Mouse (Mus musculus) kidney, postnatal 25 days (tissue): Measurements from ENCODE around the gene Acoxl.

Experiments
- DNase-seq, 2 experiments: peaks; one replicate each; pipeline ENCODE4 v3.0.0; 2021; ENCODE audit warnings: mixed read lengths in 2 of 2

Gene Acoxl

DNA sequence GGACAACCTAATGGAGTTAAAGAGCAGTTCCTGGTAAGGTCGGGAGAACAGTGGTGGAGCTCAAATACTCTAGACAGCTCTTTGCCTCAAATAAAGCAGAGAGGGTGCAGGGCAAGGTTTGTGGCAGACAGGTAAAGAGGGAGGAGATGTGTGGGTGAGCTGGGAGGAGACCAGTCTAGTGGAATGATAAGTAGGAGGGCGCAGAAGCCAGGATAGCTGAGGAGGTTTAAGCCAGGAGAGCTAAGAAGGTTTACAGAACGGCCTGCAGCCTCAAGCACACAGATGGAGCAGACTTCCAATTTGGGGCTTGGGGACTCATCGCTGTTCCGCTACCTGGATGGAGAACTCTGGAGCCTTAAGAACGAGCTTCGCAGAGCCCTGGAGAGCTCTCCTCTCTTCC is at the start of gene Acoxl:
Gene Acoxl (plus strand): TSS at position 301 of the 400 bp plus-strand sequence.
- no peak for DNase-seq

- DNase-seq: no peak
Measured at GRCm38 (mm10) chr2:127789138-127789537, 49.5 kb upstream of the Acoxl start.

DNA sequence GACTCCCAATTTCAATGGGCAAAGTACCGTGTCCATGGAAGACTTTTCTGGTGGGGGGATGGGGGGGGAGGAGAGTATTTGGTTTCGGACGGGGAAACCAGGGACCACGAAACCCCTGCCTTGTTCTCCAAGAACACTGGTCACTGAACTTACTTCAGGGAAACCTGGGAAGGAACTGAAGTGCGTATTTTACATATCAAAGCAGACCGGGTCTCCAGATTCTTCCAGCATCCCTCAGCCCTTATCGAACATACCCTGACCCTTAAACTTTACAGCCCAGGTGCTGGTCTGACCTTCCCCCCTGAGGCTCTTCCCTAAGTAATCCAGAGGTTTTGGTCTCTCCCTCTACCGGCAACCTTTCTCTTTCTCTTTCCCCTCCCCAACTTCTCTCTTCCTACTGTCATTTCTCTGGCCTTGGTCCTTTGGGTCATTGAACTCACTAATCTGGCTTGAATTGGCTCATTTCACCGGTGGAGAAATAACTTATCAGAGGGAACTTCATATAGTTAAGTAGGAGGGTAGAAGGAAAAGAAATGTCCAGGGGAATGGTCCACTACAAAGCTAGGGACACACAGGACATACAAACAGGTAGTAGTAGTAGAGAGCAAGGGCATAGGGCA is 48.9 kb upstream of the Acoxl start:
- no peak for DNase-seq

GRCm38 (mm10) chr2:127791919-127792603 is 46.6 kb upstream of the Acoxl start, which contains the start of gene Mtln:
Mtln (minus strand) TSS chr2:127792488.
- DNase-seq: peak; percentile 92 to 95

DNA sequence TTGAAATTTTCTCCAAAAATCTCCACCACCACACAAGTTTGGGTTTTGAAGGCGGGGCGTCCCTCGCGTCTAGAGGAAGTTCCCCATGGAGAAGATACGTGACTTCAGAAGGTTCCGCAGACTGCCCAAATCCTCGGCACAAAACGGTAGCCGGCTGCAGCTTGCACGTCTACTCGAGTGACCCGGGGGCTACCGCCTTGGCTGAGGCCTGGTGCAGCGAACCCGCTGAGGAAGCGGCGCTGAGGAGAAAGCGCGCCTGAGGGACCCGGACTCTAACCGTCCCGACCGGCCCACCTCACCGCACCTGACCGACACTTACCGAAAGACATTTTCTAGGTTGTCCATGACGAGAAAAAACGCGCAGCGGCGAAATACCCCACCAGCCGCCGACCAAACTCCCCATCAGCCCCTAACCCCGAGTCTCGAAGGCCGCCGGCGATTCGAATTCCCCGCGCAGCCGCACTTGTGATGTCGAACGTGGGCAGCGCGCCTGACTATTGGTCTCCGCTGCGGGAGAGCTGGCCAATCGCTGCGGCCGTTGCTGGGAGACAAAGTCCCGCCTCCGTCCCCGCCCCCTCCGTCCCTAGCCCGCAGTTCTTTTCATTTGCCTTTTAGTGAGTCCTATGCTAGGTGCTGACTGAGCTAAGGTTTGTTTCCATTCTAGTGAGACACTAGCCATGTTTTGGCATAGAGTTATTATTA is 7.1 kb upstream of the Acoxl start, which contains the start of gene Bub1:
Gene Bub1 (minus strand): TSS at position 465 of the 702 bp plus-strand sequence.
- DNase-seq: peak; percentile 98

DNA sequence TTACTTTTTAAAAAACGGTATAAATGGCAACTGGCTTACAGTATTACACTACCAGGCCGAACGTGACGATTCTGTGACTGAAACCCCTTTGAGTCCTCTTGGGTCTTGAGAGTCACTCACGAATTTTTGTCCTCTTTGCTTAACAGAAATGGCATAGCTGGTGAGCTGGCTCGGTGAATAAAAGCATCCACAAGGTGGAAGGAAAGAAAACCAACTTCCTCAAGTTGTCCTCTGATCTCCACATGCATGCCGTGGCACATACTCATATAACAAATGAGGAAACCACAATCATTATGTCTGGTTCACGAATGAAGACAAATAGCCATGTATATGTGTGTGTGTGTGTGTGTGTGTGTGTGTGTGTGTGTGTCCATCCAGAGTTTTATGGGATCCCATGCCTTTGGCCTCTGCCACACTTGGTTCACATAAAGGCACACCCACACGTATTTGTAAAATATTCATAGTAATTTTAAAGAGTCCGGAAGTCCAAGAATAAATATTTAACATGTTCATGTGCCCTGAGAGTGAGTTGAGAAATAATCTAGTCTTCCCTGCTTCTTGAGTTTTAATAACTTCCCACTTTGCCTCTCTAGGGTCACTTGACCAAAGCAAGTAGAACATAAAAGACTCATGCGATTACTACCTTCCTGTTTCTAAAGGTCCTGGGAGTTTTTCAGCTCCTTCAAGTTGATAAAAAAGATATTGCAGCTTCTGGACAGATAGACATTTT is 6.4 kb upstream of the Acoxl start:
- DNase-seq: no peak

GRCm38 (mm10) chr2:127832833-127833190 is 5.9 kb upstream of the Acoxl start:
- no peak for DNase-seq

DNA sequence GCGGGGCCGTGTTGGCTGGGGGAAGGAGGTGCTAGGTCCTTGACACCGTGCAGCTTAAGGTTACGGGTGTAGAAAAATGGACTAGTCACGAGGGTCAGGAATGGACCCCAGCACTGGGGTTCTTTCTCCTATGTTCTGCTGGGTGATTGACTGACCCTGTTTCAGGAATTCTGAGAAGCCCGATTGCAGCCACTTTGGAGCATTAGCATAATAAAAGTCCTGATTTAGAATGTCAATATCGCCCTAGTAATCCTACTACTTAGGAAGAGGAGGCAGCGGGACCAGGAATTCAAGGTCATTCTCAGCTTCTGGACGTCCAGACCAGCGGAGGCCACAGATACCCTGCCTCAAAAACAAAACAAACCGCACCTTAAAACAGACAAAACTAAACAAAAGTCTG is 749 bp downstream of the Acoxl start:
- DNase-seq: no peak

GRCm38 (mm10) chr2:127841402-127841801 is 2.7 kb downstream of the Acoxl start:
- DNase-seq: no peak

GRCm38 (mm10) chr2:127842421-127842820 is 3.7 kb downstream of the Acoxl start:
- no peak for DNase-seq

GRCm38 (mm10) chr2:127845346-127845982 is 6.8 kb downstream of the Acoxl start:
- DNase-seq: no peak

GRCm38 (mm10) chr2:127846008-127846407 is 7.3 kb downstream of the Acoxl start:
- DNase-seq: no peak

DNA sequence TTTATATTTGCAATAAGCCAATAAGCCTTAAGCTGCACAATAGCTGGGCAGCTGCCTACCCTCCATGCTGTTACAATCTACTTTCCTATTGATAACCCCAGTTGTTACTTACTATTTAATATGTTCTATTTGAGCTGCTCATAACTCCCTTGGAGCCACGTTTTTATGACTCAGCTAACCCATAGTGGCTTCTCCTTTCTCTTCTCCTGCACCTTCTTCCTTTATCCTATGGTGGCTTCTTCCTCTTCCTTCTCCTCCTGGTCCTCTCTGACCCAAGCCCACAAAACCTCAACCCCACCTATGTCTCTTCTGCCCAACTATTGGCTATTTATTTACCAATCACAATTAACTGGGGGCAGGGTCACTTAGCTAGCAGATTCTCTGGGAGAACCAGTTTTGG is 7.9 kb downstream of the Acoxl start:
- no peak for DNase-seq

GRCm38 (mm10) chr2:127850371-127850770 is 11.7 kb downstream of the Acoxl start:
- DNase-seq: no peak

DNA sequence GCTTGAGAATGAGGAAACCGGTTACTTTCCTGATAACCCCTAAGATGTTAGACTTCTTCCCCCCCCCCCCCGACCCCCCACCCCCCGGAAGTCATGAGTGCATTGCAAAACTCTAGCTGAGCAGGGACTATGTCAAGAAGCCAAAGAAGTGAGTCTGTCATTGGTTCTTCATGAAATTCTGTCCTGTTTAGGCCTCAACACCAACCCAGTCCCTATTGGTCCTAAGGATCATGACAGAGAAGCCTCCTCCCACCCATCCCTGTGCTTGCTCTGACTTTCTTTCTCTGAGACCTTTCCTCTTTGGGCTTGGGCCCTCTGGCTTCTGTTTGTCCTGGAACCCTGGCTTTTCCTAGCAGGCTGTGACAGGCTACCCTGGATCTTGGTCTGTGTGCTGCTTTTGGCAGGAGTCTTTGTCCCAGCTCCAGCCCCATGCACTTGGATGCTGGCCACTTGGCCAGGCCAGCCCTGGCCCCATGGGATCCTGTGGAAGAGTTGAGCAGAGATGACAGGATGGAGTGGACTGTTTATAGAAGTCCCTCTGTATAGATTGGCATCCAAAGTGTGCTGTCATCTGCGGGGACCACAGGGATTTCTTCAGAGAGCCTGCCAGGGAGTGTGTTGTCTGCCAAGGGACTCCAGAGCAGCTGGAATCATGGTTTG is 15.8 kb downstream of the Acoxl start:
- peak; percentile 51 to 76 for DNase-seq

- no peak for DNase-seq
Measured at GRCm38 (mm10) chr2:127864381-127864780, 25.7 kb downstream of the Acoxl start.

- no peak for DNase-seq
Measured at GRCm38 (mm10) chr2:127881063-127881462, 42.4 kb downstream of the Acoxl start.

GRCm38 (mm10) chr2:127889432-127889831 is 50.8 kb downstream of the Acoxl start:
- DNase-seq: peak; percentile 82 to 90

DNA sequence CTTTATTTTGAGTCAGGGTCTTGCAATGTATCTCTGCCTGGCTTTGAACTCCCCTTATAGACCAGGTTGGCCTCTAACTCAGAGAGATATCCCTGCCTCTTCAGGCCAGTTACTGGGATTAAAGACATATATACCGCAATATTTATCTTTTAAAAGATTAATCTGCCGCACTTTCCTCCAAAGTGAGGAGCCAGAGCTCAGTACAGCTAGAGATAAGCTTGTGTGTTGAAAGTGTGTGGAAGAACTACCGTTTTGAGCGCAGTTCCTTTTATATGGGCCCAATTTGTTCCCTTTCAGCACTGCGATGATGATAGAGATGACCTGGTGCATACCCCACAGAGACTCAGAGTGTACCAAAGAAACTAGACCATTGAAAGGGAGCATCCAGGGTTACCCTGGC is 51.3 kb downstream of the Acoxl start:
- no peak for DNase-seq

DNA sequence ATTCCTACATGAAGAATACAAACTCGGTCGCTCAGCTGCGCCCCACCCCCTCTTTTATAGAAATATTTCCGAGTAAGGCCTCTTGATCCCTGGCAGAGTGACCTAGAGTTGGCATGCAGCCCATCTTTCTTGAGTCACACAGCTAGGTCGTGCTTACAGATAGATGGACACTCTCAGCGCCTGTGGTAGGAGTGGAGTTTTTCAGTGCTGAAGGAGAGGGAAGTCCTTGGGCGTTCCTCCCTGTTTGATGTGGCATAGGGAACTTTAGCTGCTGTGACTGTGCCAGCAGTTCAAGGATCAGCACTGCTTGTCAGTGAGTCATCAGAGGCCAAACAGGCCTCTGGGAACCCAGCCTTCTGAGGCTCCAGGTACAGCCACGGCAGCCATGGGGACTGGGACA is 51.9 kb downstream of the Acoxl start:
- peak; percentile 49 to 53 for DNase-seq

DNA sequence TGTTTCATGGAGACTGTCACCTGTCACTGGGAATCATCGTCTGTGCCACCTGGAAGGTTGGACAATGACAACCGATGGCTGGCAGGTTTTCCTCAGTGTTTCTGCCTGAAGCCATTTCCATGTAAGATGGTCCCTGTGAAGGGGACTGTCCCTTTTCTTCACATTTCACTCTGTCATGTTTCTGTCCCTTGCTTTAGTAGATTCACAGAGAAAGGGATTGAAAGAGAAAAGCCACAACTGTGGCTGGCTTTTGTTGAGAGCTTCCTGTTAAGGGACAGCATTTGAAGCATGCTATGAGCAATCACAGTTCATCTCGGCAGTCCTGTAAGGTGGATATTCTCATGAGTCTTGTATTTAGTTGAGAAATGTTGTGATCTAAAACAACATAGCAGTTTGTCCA is 52.4 kb downstream of the Acoxl start:
- no peak for DNase-seq

- no peak for DNase-seq
Measured at GRCm38 (mm10) chr2:127894890-127895289, 56.2 kb downstream of the Acoxl start.
